Mouse (Mus musculus): ENCODE results near the gene Atp1a2. TPM values are rescaled to one million over a fixed set of nuclear protein-coding genes. Genes with fewer than 3 reads are reported as not detected.

Atp1a2 gene
- polyA plus RNA-seq, 1 experiment from 2014 or later: 17.0 TPM

- no peak for ATAC-seq (ENCODE audit: extremely low read depth, insufficient number of reproducible peaks, low FRiP score, low TSS enrichment)
- WGBS: 71% methylated on average over 2 of the region's 2 CpGs
- Histone ChIP-seq H3K9me3 (no peaks in the 10 kb centered on the region), H3K27me3 (replicated peaks) (peaks cover 97% of the 10 kb centered on the region), H3K4me3 (no peak overlapping the region), H3K4me2 (no peak overlapping the region), H3K9ac (no peak overlapping the region), H3K27ac (replicated peaks) (no peak overlapping the region), H3K4me1 (no peaks in the 10 kb centered on the region), H3K36me3 (no peaks in the 10 kb centered on the region)
Measured at GRCm38 (mm10) chr1:172332925-172333324, 35.1 kb upstream of the Atp1a2 start.

GRCm38 (mm10) chr1:172331422-172331947 lies 33.6 kb upstream of the Atp1a2 start:
- no peaks in the 10 kb centered on the region for H3K36me3 ChIP-seq
- H3K4me3 ChIP-seq: no peak overlapping the region
- H3K9ac ChIP-seq: no peak overlapping the region
- no peak for ATAC-seq (ENCODE audit: extremely low read depth, insufficient number of reproducible peaks, low FRiP score, low TSS enrichment)
- H3K4me2 ChIP-seq: no peak overlapping the region
- 0 out of 2 replicates have a peak, but pooled peaks cover under 1% of the 10 kb centered on the region for H3K4me1 ChIP-seq
- H3K27me3 ChIP-seq (replicated peaks): peaks cover 98% of the 10 kb centered on the region
- H3K9me3 ChIP-seq: peaks cover 3% of the 10 kb centered on the region; the same call in 1 of the 2 replicates
- 68% methylated on average over 8 of the region's 8 CpGs for WGBS
- H3K27ac ChIP-seq (replicated peaks): no peak overlapping the region

- Histone ChIP-seq H3K27ac (replicated peaks) (no peak overlapping the region), H3K4me3 (no peak overlapping the region), H3K4me2 (no peak overlapping the region), H3K36me3 (no peaks in the 10 kb centered on the region), H3K9me3 (peaks cover 5% of the 10 kb centered on the region; the same call in 1 of the 2 replicates), H3K9ac (no peak overlapping the region), H3K4me1 (peaks cover 10% of the 10 kb centered on the region; the same call in 1 of the 2 replicates), H3K27me3 (replicated peaks) (peaks cover 96% of the 10 kb centered on the region)
- no peak for ATAC-seq (ENCODE audit: extremely low read depth, insufficient number of reproducible peaks, low FRiP score, low TSS enrichment)
- 58% methylated on average over 6 of the region's 6 CpGs for WGBS
Measured at GRCm38 (mm10) chr1:172329616-172330015, 31.8 kb upstream of the Atp1a2 start.

GRCm38 (mm10) chr1:172329131-172329530 lies 31.3 kb upstream of the Atp1a2 start, which contains the start of gene Kcnj9:
Kcnj9 (minus strand) TSS chr1:172329318.
- peaks cover 5% of the 10 kb centered on the region; the same call in 1 of the 2 replicates for H3K9me3 ChIP-seq
- H3K4me1 ChIP-seq: peaks cover 10% of the 10 kb centered on the region; the same call in 1 of the 2 replicates
- WGBS: 17% methylated on average over 9 of the region's 9 CpGs
- no peak within 1 kb of the TSS for H3K4me2 ChIP-seq
- no peak for ATAC-seq (ENCODE audit: extremely low read depth, insufficient number of reproducible peaks, low FRiP score, low TSS enrichment)
- H3K4me3 ChIP-seq: no peak within 1 kb of the TSS
- peaks cover 96% of the 10 kb centered on the region for H3K27me3 ChIP-seq (replicated peaks)
- H3K9ac ChIP-seq: no peak within 1 kb of the TSS; the same call in 1 of the 2 replicates
- no peak within 1 kb of the TSS for H3K27ac ChIP-seq (replicated peaks)
- H3K36me3 ChIP-seq: no peaks in the 10 kb centered on the region

GRCm38 (mm10) chr1:172328461-172328860 lies 30.6 kb upstream of the Atp1a2 start:
- Histone ChIP-seq H3K36me3 (no peaks in the 10 kb centered on the region), H3K4me1 (peaks cover 10% of the 10 kb centered on the region; the same call in 1 of the 2 replicates), H3K9ac (no peak overlapping the region), H3K9me3 (peaks cover 5% of the 10 kb centered on the region; the same call in 1 of the 2 replicates), H3K4me2 (no peak overlapping the region), H3K4me3 (no peak overlapping the region), H3K27me3 (replicated peaks) (peaks cover 93% of the 10 kb centered on the region), H3K27ac (replicated peaks) (no peak overlapping the region)
- WGBS: 60% methylated on average over 7 of the region's 7 CpGs
- ATAC-seq (ENCODE audit: extremely low read depth, insufficient number of reproducible peaks, low FRiP score, low TSS enrichment): no peak

GRCm38 (mm10) chr1:172328041-172328440 lies 30.2 kb upstream of the Atp1a2 start:
- no peak overlapping the region for H3K4me2 ChIP-seq
- H3K27me3 ChIP-seq (replicated peaks): peaks cover 93% of the 10 kb centered on the region
- WGBS: 66% methylated on average over 3 of the region's 3 CpGs
- no peaks in the 10 kb centered on the region for H3K36me3 ChIP-seq
- H3K27ac ChIP-seq (replicated peaks): no peak overlapping the region
- peaks cover 5% of the 10 kb centered on the region; the same call in 1 of the 2 replicates for H3K9me3 ChIP-seq
- no peak overlapping the region for H3K9ac ChIP-seq
- H3K4me3 ChIP-seq: no peak overlapping the region
- peaks cover 10% of the 10 kb centered on the region; the same call in 1 of the 2 replicates for H3K4me1 ChIP-seq
- no peak for ATAC-seq (ENCODE audit: extremely low read depth, insufficient number of reproducible peaks, low FRiP score, low TSS enrichment)

- no peak for ATAC-seq (ENCODE audit: extremely low read depth, insufficient number of reproducible peaks, low FRiP score, low TSS enrichment)
- no peak overlapping the region for H3K9ac ChIP-seq
- H3K4me2 ChIP-seq: no peak overlapping the region
- H3K27ac ChIP-seq (replicated peaks): no peak overlapping the region
- peaks cover 10% of the 10 kb centered on the region; the same call in 1 of the 2 replicates for H3K4me1 ChIP-seq
- H3K9me3 ChIP-seq: peaks cover 5% of the 10 kb centered on the region; the same call in 1 of the 2 replicates
- no peaks in the 10 kb centered on the region for H3K36me3 ChIP-seq
- 74% methylated on average over 16 of the region's 16 CpGs for WGBS
- peaks cover 94% of the 10 kb centered on the region for H3K27me3 ChIP-seq (replicated peaks)
- H3K4me3 ChIP-seq: no peak overlapping the region
Measured at GRCm38 (mm10) chr1:172327206-172328001, 29.5 kb upstream of the Atp1a2 start.

- Histone ChIP-seq H3K4me1 (peaks cover 10% of the 10 kb centered on the region; the same call in 1 of the 2 replicates), H3K27me3 (replicated peaks) (peaks cover 96% of the 10 kb centered on the region), H3K9ac (peak overlapping the region; percentile 66; the same call in 1 of the 2 replicates), H3K27ac (replicated peaks) (no peak overlapping the region), H3K4me2 (peak overlapping the region; percentile 81), H3K36me3 (no peaks in the 10 kb centered on the region), H3K9me3 (peaks cover 5% of the 10 kb centered on the region; the same call in 1 of the 2 replicates), H3K4me3 (peak overlapping the region; percentile 52)
- ATAC-seq (ENCODE audit: extremely low read depth, insufficient number of reproducible peaks, low FRiP score, low TSS enrichment): no peak
- 46% methylated on average over 11 of the region's 11 CpGs for WGBS
Measured at GRCm38 (mm10) chr1:172326684-172327083, 28.8 kb upstream of the Atp1a2 start.

- peaks cover 5% of the 10 kb centered on the region; the same call in 1 of the 2 replicates for H3K9me3 ChIP-seq
- no peak overlapping the region for H3K27ac ChIP-seq (replicated peaks)
- WGBS: 18% methylated on average over 94 of the region's 94 CpGs
- peak overlapping the region; percentile 81 for H3K4me2 ChIP-seq
- H3K4me1 ChIP-seq: peaks cover 10% of the 10 kb centered on the region; the same call in 1 of the 2 replicates
- H3K27me3 ChIP-seq (replicated peaks): peaks cover 92% of the 10 kb centered on the region
- no peaks in the 10 kb centered on the region for H3K36me3 ChIP-seq
- H3K4me3 ChIP-seq: peak overlapping the region; percentile 52
- no peak for ATAC-seq (ENCODE audit: extremely low read depth, insufficient number of reproducible peaks, low FRiP score, low TSS enrichment)
- peak overlapping the region; percentile 66 for H3K9ac ChIP-seq
Measured at GRCm38 (mm10) chr1:172325680-172326535, 28.0 kb upstream of the Atp1a2 start.

GRCm38 (mm10) chr1:172324725-172325124 lies 26.9 kb upstream of the Atp1a2 start:
- H3K27ac ChIP-seq (replicated peaks): no peak overlapping the region
- peaks cover 10% of the 10 kb centered on the region; the same call in 1 of the 2 replicates for H3K4me1 ChIP-seq
- H3K4me2 ChIP-seq: no peak overlapping the region
- no peak; the same call in 1 of the 2 replicates for ATAC-seq (ENCODE audit: extremely low read depth, insufficient number of reproducible peaks, low FRiP score, low TSS enrichment)
- H3K36me3 ChIP-seq: 0 out of 2 replicates have a peak, but pooled peaks cover under 1% of the 10 kb centered on the region
- peaks cover 80% of the 10 kb centered on the region for H3K27me3 ChIP-seq (replicated peaks)
- H3K9ac ChIP-seq: no peak overlapping the region
- peaks cover 5% of the 10 kb centered on the region; the same call in 1 of the 2 replicates for H3K9me3 ChIP-seq
- 14% methylated on average over 7 of the region's 7 CpGs for WGBS
- H3K4me3 ChIP-seq: no peak overlapping the region

Data from heart, embryonic 13.5 days (tissue).